Mouse (Mus musculus) kidney, postnatal 14 days (tissue): ENCODE data around the gene Filip1l.
A peak's percentile ranks its signal among the peaks of the same experiment; 100 is the strongest.

Experiments
- DNase-seq: peaks from one replicate; pipeline ENCODE4 v3.0.0; 2022; ENCODE audit warnings: mixed read lengths

Filip1l gene

DNA sequence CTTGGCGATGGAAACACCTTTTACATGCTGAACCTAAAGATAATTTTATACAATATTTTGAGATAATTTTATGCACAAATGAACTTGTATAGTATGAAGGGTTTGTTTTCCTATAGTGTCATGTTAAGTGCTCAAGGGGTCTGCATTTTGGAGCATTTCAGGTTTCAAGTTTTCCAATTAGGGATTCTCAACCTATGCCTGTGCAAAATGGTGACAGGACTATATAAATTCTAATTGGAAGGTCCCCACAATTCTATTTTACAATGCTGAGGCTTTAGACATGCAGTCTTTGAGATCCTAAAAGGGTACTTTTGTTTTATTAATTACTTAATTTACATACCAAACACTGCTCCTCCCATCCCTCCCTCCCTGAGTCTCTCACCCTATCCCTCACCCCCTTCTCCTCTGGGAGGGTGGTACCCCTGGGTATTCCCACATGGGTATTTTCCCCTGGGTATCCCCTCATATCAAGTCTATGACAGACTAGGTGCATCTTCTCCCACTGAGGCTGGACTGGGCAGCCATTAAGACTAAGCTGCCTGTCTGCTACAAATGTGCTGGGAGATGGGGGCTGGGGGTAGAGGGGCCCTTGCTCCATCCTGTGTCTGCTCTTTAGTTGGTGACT, 223.0 kb downstream of the Filip1l start:
- no peak for DNase-seq

DNA sequence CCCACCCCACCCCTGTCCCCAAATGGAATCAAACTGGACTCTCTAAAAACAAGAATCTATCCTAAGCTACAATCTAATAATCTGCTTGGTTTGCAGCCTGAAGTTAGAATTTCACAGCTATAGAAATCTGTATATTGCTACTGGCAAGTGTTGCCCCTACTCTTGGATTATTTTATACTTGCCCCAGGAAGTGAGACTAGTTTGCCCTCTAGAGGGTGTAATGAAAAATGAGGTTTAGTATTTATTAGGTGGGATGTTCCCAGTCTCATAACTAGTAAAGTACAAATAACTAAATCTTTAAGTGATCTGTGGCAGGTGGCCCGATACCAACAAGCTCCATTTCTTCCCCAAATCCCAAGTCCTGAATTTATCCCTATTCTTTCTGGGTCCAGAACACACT, 224.6 kb downstream of the Filip1l start:
- no peak for DNase-seq

DNA sequence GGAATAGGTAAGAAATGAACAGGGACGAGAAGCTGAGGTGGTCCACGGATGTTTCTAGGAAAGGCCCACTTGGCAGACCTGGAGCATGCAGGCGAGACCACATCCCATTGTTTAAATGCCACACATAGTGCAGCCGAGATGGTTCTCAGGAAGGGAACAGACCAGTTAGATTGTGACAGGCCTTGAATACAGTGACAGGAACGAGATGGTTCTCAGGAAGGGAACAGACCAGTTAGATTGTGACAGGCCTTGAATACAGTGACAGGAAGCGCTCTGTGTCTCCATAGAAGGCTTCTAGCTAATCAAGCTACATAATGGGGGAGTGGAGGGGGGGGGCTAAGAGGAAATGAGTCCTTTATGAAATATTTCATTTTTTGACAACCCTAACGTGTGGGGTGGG, 227.1 kb downstream of the Filip1l start:
- DNase-seq, result peak; percentile 43

DNA sequence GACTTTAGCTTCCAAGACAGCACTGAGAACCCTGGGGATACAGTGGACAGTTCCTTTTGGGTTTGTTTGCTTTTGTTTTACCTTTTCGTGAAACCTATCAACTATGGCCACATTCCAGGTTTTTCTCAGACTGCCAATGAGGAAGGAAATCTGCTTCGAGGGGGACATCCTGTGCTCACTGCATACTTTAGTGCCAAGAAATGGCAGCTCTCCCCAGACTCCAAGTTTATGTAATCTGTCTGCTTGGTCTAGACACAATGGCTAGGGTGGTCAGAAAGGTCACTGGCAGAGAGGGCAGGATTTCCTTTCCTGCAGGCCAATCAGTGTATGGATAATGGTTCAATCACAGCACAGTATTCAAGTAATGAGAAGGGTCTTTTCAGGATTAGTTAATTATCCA, 229.1 kb downstream of the Filip1l start:
- peak; percentile 68 for DNase-seq

DNA sequence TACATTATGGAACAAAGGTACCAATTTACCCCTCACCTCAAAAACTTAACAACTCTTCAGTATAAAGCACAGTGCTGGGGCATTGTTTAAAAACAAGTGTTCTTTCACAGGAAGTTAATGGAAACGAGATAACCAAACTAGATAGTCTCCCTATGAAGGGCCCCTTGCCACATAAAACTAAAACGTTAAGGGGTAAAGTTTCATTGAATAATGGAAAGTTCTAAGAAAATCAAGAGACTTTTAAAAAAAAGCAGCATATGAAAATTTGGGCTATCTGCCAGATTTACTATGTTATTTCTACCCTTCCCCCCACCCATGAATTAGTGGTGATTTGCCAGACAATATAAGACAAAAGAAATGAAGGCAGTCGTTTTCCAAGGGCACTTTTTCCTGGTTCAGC, 232.3 kb downstream of the Filip1l start:
- no peak for DNase-seq

DNA sequence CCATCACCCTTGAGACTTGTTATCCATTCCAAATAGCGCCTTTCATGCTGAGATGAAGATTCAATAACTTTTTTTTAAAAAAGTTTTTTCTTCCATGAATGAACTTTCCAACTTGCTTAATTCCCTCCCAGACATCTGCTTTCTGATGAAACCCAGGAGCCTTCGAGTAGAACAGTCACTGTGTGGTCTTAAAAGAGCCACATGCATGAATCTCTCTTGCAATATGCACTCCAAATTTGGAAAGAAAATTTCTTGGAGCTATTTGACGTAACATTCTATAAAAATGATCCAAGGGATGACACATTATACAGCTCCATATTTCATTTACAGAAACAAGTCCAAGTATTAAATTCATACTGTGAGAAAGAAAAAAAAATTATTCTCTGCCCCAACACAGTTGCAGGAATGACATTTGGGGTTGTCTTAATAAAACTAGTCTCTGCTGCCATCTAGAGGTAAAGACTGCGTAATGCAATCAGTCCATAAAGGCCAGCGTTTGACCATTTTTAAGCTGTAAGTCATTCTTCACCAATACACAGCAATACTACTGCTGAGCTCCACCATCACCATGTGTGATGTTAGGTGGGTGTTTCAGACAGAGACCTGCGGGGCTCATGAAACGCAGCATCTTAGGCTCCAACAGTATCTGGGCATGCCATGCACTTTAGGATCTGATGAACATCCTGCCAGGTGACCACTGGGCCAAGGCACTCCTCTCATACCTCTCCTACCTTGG, 240.7 kb downstream of the Filip1l start:
- peak; percentile 62 for DNase-seq

DNA sequence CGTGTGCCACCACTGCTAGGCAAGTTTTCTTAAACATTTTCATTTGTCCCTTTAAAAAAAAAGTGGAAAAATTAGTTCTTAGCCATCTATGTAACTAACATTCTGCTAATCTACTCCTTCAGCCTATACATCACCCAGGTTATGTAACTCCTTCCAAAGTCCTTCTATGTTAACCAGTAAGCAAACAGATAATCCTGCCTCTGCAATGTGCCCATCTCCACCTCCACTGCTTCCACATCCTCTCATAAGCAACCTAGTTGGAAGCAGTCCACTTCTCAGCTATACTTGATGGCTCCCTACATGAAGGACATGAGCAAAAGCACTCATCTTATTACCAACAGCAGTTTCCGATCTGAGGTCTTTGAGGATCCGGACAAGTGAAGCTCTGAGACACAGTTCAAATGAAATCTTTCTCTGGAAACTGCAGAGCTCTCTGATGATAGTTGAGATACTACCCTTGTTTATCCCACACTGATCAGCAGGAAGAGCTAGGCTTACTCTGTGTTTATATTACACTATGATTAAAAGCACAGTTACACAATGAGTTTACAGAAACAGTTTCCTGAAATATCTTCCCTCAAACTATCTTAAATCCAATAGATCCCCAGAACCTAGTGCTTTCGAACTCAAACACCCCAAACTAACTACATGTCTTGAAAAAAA, 244.5 kb downstream of the Filip1l start:
- no peak for DNase-seq

DNA sequence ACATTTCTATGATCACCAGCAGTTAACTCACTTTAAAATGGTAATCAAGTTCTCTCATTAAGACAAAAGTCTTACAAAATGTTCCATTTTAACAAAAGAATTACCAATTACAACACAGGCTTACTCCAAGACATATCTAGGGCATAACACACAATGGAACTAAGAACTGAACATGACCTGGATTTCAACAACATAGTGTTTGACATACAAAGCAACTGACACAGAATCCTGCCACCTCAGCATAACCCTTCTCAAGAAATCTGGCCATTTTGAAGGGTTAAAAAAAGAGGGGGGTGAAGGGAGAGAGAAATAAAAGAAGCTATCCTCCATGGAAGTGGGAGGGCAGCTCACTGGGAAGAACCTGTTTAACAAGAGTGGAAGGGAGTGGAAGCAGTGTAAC, 248.1 kb downstream of the Filip1l start:
- no peak for DNase-seq

DNA sequence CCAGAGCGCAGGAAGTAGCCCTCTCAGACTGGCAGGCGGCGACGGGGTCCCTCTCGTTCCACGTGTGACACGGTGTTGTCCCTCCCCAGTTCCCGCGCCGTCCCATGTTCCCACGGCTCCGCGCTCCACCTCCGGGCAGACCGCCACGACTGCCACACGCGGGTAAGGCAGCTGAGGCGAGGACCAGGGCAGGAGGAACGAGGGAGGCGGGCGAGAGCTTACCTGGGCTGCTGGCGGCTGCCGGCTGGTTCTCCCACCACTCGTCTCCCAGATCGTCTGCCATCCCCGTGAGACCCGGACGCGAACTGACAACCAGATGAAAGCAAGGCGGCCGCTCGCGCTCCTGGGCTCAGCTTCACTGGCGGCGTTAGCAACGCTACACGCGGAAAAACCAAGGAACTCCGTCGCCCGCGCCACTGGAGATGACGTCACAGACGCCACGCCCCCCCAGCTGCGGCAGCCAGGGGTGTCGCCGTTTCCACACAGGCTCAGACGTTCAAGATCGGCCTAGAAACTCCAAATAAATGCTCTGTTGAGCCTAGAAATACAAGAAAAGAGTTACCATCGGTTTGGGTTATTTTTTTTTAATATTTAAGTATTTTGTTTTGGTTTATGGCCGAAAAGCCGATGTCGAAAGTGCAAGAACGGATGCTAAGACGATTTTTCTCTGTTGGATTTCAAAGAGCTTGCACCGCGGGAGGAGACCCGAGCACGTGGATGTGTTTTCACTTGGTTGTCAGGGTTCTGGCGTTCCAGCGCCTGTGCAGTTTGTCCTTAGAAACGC, 253.7 kb downstream of the Filip1l start, which contains the start of gene Cmss1:
TSS of gene Cmss1 (minus strand) at position 421 of the 784 bp plus-strand sequence.
- peak; percentile 88 for DNase-seq

DNA sequence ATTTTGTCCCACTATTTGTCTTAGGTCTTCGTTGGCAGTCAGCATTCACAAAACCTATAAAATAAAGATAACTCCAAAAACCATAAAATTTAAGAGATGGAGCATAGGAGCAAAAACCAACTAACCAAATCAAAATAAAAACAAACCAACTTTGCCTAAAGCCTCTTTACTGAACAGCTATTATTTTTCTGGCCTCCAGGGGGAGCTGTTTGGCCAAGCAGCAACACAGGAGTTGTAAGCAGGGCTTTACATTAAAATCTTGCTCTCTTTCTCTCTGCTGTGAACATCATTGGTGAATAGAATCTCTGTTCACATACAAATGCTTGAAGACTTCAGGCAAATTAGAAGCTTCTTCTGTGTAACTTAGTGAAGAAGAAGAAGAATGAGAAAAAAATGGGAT, 258.9 kb downstream of the Filip1l start:
- DNase-seq, result peak; percentile 37
